Mouse (Mus musculus) stomach, postnatal 0 days (tissue): ENCODE results near the gene Sort1.

ENCODE experiments used
- CTCF ChIP-seq: IDR thresholded peaks from 2 replicates; pipeline ENCODE4 v1.5.1; 2016; ENCODE audit warnings: antibody characterized with exemption, low read depth, mild to moderate bottlenecking, moderate library complexity
- EP300 ChIP-seq: optimal IDR thresholded peaks from 2 replicates; pipeline ENCODE3; 2016; ENCODE audit warnings: antibody characterized with exemption

GRCm38 (mm10) chr3:108357051-108357450 lies 73.2 kb downstream of the Sort1 start:
- TF ChIP-seq CTCF (no peak), EP300 (no peak)
